Mouse (Mus musculus) liver, embryonic 14.5 days (tissue): ENCODE data around the gene Pcif1. TPM values are rescaled to one million over a fixed set of nuclear protein-coding genes. Genes with fewer than 3 reads are reported as not detected.
A peak's percentile ranks its signal among the peaks of the same experiment; 100 is the strongest.

ENCODE experiments used
- ATAC-seq: fragments of 200-750 bp; cut with Nextera tagmentation; 2 replicates; pipeline ENCODE4 v1.8.0; 2017; ENCODE audit warnings: moderate number of reproducible peaks, mild to moderate bottlenecking, moderate library complexity; ENCODE audit not compliant: insufficient read depth
- DNase-seq, 3 experiments: peaks; one replicate each; pipeline ENCODE4 v3.0.0-alpha.2; 2012 to 2013; ENCODE audit warnings: low read depth in 3 of 3, low spot score in 3 of 3
- H3K27ac ChIP-seq: fragments of 300-500 bp; sonication (generic); 2 replicates; pipeline ENCODE4 v1.5.1; 2014; ENCODE audit warnings: moderate library complexity, mild to moderate bottlenecking, control low read depth, inconsistent platforms
- H3K27me3 ChIP-seq: fragments of 300-500 bp; sonication (generic); 2 replicates; pipeline ENCODE4 v1.6.1; 2014; ENCODE audit warnings: mild to moderate bottlenecking, low read length, moderate library complexity; ENCODE audit not compliant: control insufficient read depth, insufficient read depth
- H3K36me3 ChIP-seq: fragments of 300-500 bp; sonication (generic); replicated peaks from 2 replicates; pipeline ENCODE4 v1.6.1; 2014; ENCODE audit warnings: low read depth; ENCODE audit not compliant: control insufficient read depth, insufficient read depth
- H3K4me1 ChIP-seq, 2 experiments: fragments of 200-500 bp in 1 of 2; fragments of 300-500 bp in 1 of 2; sonication (generic) in 1 of 2; replicated peaks; 2 replicates each; pipeline ENCODE4 v1.6.1; 2012 to 2014; ENCODE audit warnings: antibody characterized with exemption in 1 of 2, inconsistent platforms in 1 of 2, low read length in 1 of 2; ENCODE audit not compliant: control insufficient read depth in 2 of 2, insufficient read depth in 2 of 2
- H3K4me2 ChIP-seq: fragments of 300-500 bp; sonication (generic); 2 replicates; pipeline ENCODE4 v1.6.1; 2014; ENCODE audit warnings: low read depth, mild to moderate bottlenecking, control low read depth, moderate library complexity
- H3K4me3 ChIP-seq, 2 experiments: fragments of 200-500 bp in 1 of 2; fragments of 300-500 bp in 1 of 2; sonication (generic) in 1 of 2; 2 replicates each; pipeline ENCODE4 v1.5.1; 2012 to 2014; ENCODE audit warnings: low read depth in 2 of 2, low read length in 2 of 2, mild to moderate bottlenecking in 2 of 2, control low read depth in 1 of 2, inconsistent platforms in 1 of 2, moderate library complexity in 1 of 2; ENCODE audit not compliant: insufficient read depth in 1 of 2
- H3K9ac ChIP-seq: fragments of 300-500 bp; sonication (generic); replicated peaks from 2 replicates; pipeline ENCODE4 v1.6.1; 2014; ENCODE audit warnings: mild to moderate bottlenecking, control low read depth, moderate library complexity
- H3K9me3 ChIP-seq: fragments of 300-500 bp; sonication (generic); 2 replicates; pipeline ENCODE4 v1.6.1; 2016; ENCODE audit warnings: low read length, mixed read lengths; ENCODE audit not compliant: control insufficient read depth
- CTCF ChIP-seq: IDR thresholded peaks from 2 replicates; pipeline ENCODE4 v1.5.1; 2016; ENCODE audit warnings: antibody characterized with exemption, low read depth, control low read depth
- EP300 ChIP-seq: IDR thresholded peaks from 2 replicates; pipeline ENCODE4 v1.6.1; 2016; ENCODE audit warnings: antibody characterized with exemption, low read depth
- WGBS: fragments of 180-500 bp; shearing (Covaris S2); extraction: QIAGEN DNeasy Blood & Tissue Kit; methylation state at CpG from one replicate; pipeline ENCODE4 v1.1.7; 2014; ENCODE audit not compliant: insufficient replicate concordance; 5-methylcytosine and 5-hydroxymethylcytosine counted together
- polyA plus RNA-seq, 2 experiments: library from polyadenylated mRNA; depleted of rRNA in 1 of 2; stranded (reverse) in 1 of 2; unstranded in 1 of 2; fragments of >200 nt; fragmentation: Nextera tagmentation in 1 of 2; extraction: Ambion mirVana in 1 of 2; gene quantifications; 2 replicates each; pipeline versions ENCODE4 v1.2.1 to v1.2.3; 2012 to 2014

Pcif1 gene
- polyA plus RNA-seq, 2 experiments = 19.6 to 37.5 TPM

GRCm38 (mm10) chr2:164938146-164939091 lies 59.3 kb downstream of the Pcif1 start:
- H3K27ac ChIP-seq = no peak overlapping the region
- peaks cover 0 to 5% of the 10 kb centered on the region in 2 experiments; a peak in 1 of 4 replicates for H3K4me1 ChIP-seq
- peaks cover 38% of the 10 kb centered on the region for H3K27me3 ChIP-seq
- H3K9me3 ChIP-seq = no peaks in the 10 kb centered on the region
- ATAC-seq (0 out of 2 replicates have a peak, but pooled peaks have one; percentile 41), DNase-seq (no peak)
- no peaks in the 10 kb centered on the region for H3K36me3 ChIP-seq
- H3K4me3 ChIP-seq = peak overlapping the region; percentile 7 to 28; a peak in 3 of 4 replicates
- WGBS = 4% methylated on average over 39 of the region's 39 CpGs
- H3K9ac ChIP-seq = no peak overlapping the region
- TF ChIP-seq CTCF (no peak), EP300 (no peak)
- peak overlapping the region; percentile 47 for H3K4me2 ChIP-seq

- H3K36me3 ChIP-seq = no peaks in the 10 kb centered on the region
- TF ChIP-seq EP300 (no peak), CTCF (no peak)
- peak overlapping the region; percentile 47 for H3K4me2 ChIP-seq
- H3K4me1 ChIP-seq = peaks cover 0 to 5% of the 10 kb centered on the region in 2 experiments; a peak in 1 of 4 replicates
- H3K27me3 ChIP-seq = peaks cover 38% of the 10 kb centered on the region
- no peak overlapping the region for H3K27ac ChIP-seq
- H3K9ac ChIP-seq = no peak overlapping the region
- 4% methylated on average over 11 of the region's 11 CpGs for WGBS
- no peaks in the 10 kb centered on the region for H3K9me3 ChIP-seq
- no peak overlapping the region for H3K4me3 ChIP-seq
- ATAC-seq (no peak), DNase-seq (no peak)
Measured at GRCm38 (mm10) chr2:164939106-164939505, 60.0 kb downstream of the Pcif1 start.

DNA sequence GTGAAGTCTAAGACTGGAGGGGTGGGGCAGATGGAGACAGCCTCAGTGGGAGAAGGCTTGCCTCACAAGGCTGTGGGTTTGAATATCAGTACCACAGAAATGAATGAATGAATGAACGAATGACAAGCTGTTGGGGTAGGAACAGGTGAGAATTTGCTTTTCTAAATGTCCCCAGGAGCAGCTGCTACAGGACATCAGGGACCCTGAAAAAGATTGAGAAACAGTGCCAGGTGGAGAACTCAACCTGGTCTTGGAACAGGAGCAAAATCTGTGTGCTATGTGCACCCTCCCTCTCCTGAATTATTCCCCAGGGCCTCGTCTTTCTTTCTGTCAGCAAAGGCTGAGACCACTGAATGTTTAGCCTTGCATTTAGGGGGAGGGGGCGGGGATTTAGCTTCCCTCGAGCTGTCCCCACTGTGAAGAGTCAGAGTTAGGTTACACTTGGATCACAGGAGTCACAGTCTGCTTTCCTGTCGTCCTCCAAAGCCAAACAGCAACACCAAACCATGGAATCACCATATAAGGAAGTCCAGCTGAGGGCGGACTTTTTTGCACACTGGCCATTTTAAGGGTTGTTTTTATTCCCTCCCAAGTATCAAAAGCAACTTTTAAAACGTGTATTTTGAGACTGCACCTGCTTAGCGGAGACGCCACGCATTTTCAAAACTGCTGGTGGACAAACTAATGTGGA lies 61.2 kb downstream of the Pcif1 start, which contains the start of gene Mmp9:
Gene Mmp9, plus strand, starts transcription at position 641 of the 691 bp plus-strand sequence.
- peaks cover 0 to 5% of the 10 kb centered on the region in 2 experiments; a peak in 1 of 4 replicates for H3K4me1 ChIP-seq
- TF ChIP-seq EP300 = no peak
- TF ChIP-seq CTCF = no peak
- H3K27ac ChIP-seq = no peak within 1 kb of the TSS
- no peak within 1 kb of the TSS for H3K4me3 ChIP-seq
- peaks cover 35% of the 10 kb centered on the region for H3K27me3 ChIP-seq
- 18% methylated on average over 10 of the region's 10 CpGs for WGBS
- DNase-seq = no peak
- H3K9me3 ChIP-seq = no peaks in the 10 kb centered on the region
- no peak for ATAC-seq
- H3K36me3 ChIP-seq = no peaks in the 10 kb centered on the region
- H3K4me2 ChIP-seq = no peak within 1 kb of the TSS
- H3K9ac ChIP-seq = no peak within 1 kb of the TSS

DNA sequence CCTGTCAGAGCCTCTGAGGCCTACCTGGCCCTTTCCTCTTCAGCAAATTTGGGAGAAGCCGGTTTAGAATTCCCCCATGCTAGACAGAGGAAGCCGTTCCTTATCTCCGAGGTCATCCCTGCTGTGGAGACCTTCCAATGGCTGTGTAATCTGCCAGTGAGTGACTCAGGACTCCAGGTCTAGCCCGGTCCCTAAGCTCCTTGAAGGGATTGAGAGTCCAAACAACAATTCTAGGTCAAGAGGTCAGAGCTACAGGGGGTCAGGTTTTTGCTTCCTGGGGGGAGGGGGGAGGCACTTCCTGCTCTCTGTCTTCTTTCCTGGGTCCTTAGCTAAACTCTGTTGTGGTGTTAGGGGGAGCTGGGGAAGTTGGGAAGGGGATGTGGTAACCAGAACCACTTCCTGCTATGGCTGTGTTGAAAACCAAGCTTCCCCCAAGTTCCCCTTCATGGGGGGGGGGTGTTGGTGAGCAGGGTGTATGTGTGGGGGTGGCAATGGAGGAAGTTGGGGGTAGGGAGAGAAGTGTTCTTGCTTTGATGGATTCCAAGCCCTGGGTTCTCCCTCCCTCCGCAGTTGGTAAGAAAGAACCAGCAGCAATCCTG lies 63.7 kb downstream of the Pcif1 start:
- Histone ChIP-seq H3K4me2 (no peak overlapping the region), H3K36me3 (no peaks in the 10 kb centered on the region), H3K4me1 (peaks cover 0 to 5% of the 10 kb centered on the region in 2 experiments; a peak in 1 of 4 replicates), H3K9ac (no peak overlapping the region), H3K27me3 (peaks cover 38% of the 10 kb centered on the region), H3K9me3 (no peaks in the 10 kb centered on the region), H3K4me3 (no peak overlapping the region), H3K27ac (no peak overlapping the region)
- ATAC-seq = peak; percentile 15; the same call in 1 of the 2 replicates
- TF ChIP-seq CTCF (no peak), EP300 (no peak)
- no peak for DNase-seq
- WGBS = 1% methylated on average over 5 of the region's 5 CpGs

Other genes with a start within 250 kb of the Pcif1 start
- not detected in 2 replicates for gene Wfdc16, start 240.5 kb upstream of the Pcif1 start, polyA plus RNA-seq (2012; rRNA removed)
- gene Wfdc16, start 240.5 kb upstream of the Pcif1 start, polyA plus RNA-seq (2014; fragmentation: Nextera tagmentation; extraction: Ambion mirVana) = not detected in 2 replicates
- not detected in 2 replicates for gene Wfdc10, start 223.3 kb upstream of the Pcif1 start, polyA plus RNA-seq (2012; rRNA removed)
- not detected in 2 replicates for gene Wfdc10, start 223.3 kb upstream of the Pcif1 start, polyA plus RNA-seq (2014; fragmentation: Nextera tagmentation; extraction: Ambion mirVana)
- not detected in 2 replicates for gene Wfdc9, start 222.7 kb upstream of the Pcif1 start, polyA plus RNA-seq (2012; rRNA removed)
- gene Wfdc9, start 222.7 kb upstream of the Pcif1 start, polyA plus RNA-seq (2014; fragmentation: Nextera tagmentation; extraction: Ambion mirVana) = not detected in 2 replicates
- not detected in 2 replicates for gene Wfdc11, start 205.2 kb upstream of the Pcif1 start, polyA plus RNA-seq (2012; rRNA removed)
- gene Wfdc11, start 205.2 kb upstream of the Pcif1 start, polyA plus RNA-seq (2014; fragmentation: Nextera tagmentation; extraction: Ambion mirVana) = not detected in 2 replicates
- gene Wfdc13, start 194.2 kb upstream of the Pcif1 start, polyA plus RNA-seq (2012; rRNA removed) = not detected in 2 replicates
- gene Wfdc13, start 194.2 kb upstream of the Pcif1 start, polyA plus RNA-seq (2014; fragmentation: Nextera tagmentation; extraction: Ambion mirVana) = not detected in 2 replicates
- 0.08 TPM in 1 of 2 replicates, not detected in the other for gene Spint4, start 180.8 kb upstream of the Pcif1 start, polyA plus RNA-seq (2012; rRNA removed)
- gene Spint4, start 180.8 kb upstream of the Pcif1 start, polyA plus RNA-seq (2014; fragmentation: Nextera tagmentation; extraction: Ambion mirVana) = not detected in 2 replicates
- not detected in 2 replicates for gene Spint5, start 164.0 kb upstream of the Pcif1 start, polyA plus RNA-seq (2012; rRNA removed)
- gene Spint5, start 164.0 kb upstream of the Pcif1 start, polyA plus RNA-seq (2014; fragmentation: Nextera tagmentation; extraction: Ambion mirVana) = not detected in 2 replicates
- gene Wfdc3, start 133.4 kb upstream of the Pcif1 start, polyA plus RNA-seq (2012; rRNA removed) = 1.7 and 1.9 TPM in 2 replicates
- gene Wfdc3, start 133.4 kb upstream of the Pcif1 start, polyA plus RNA-seq (2014; fragmentation: Nextera tagmentation; extraction: Ambion mirVana) = 1.6 and 2.1 TPM in 2 replicates
- 16.2 and 26.0 TPM in 2 replicates for gene Dnttip1, start 133.3 kb upstream of the Pcif1 start, polyA plus RNA-seq (2012; rRNA removed)
- gene Dnttip1, start 133.3 kb upstream of the Pcif1 start, polyA plus RNA-seq (2014; fragmentation: Nextera tagmentation; extraction: Ambion mirVana) = 36.7 and 43.7 TPM in 2 replicates
- gene Ube2c, start 109.4 kb upstream of the Pcif1 start, polyA plus RNA-seq (2012; rRNA removed) = 459 and 465 TPM in 2 replicates
- 533 and 562 TPM in 2 replicates for gene Ube2c, start 109.4 kb upstream of the Pcif1 start, polyA plus RNA-seq (2014; fragmentation: Nextera tagmentation; extraction: Ambion mirVana)
- 0.15 and 0.32 TPM in 2 replicates for gene Tnnc2, start 99.3 kb upstream of the Pcif1 start, polyA plus RNA-seq (2012; rRNA removed)
- gene Tnnc2, start 99.3 kb upstream of the Pcif1 start, polyA plus RNA-seq (2014; fragmentation: Nextera tagmentation; extraction: Ambion mirVana) = 0.44 TPM in 1 of 2 replicates, not detected in the other
- 2.3 TPM in 2 replicates for gene Snx21, start 93.5 kb upstream of the Pcif1 start, polyA plus RNA-seq (2012; rRNA removed)
- gene Snx21, start 93.5 kb upstream of the Pcif1 start, polyA plus RNA-seq (2014; fragmentation: Nextera tagmentation; extraction: Ambion mirVana) = 2.9 and 4.4 TPM in 2 replicates
- 20.6 and 22.1 TPM in 2 replicates for gene Acot8, start 74.4 kb upstream of the Pcif1 start, polyA plus RNA-seq (2012; rRNA removed)
- gene Acot8, start 74.4 kb upstream of the Pcif1 start, polyA plus RNA-seq (2014; fragmentation: Nextera tagmentation; extraction: Ambion mirVana) = 13.5 and 14.7 TPM in 2 replicates
- gene Zswim3, start 74.2 kb upstream of the Pcif1 start, polyA plus RNA-seq (2012; rRNA removed) = 2.2 and 2.4 TPM in 2 replicates
- 3.7 and 4.5 TPM in 2 replicates for gene Zswim3, start 74.2 kb upstream of the Pcif1 start, polyA plus RNA-seq (2014; fragmentation: Nextera tagmentation; extraction: Ambion mirVana)
- gene Zswim1, start 56.6 kb upstream of the Pcif1 start, polyA plus RNA-seq (2012; rRNA removed) = 2.0 and 2.6 TPM in 2 replicates
- 3.6 and 4.6 TPM in 2 replicates for gene Zswim1, start 56.6 kb upstream of the Pcif1 start, polyA plus RNA-seq (2014; fragmentation: Nextera tagmentation; extraction: Ambion mirVana)
- gene Spata25, start 50.8 kb upstream of the Pcif1 start, polyA plus RNA-seq (2012; rRNA removed) = not detected in 2 replicates
- not detected in 2 replicates for gene Spata25, start 50.8 kb upstream of the Pcif1 start, polyA plus RNA-seq (2014; fragmentation: Nextera tagmentation; extraction: Ambion mirVana)
- gene Ctsa, start 46.4 kb upstream of the Pcif1 start, polyA plus RNA-seq (2012; rRNA removed) = 69.5 and 82.7 TPM in 2 replicates
- 59.4 and 60.8 TPM in 2 replicates for gene Ctsa, start 46.4 kb upstream of the Pcif1 start, polyA plus RNA-seq (2014; fragmentation: Nextera tagmentation; extraction: Ambion mirVana)
- gene Neurl2, start 45.8 kb upstream of the Pcif1 start, polyA plus RNA-seq (2012; rRNA removed) = 0.70 and 1.2 TPM in 2 replicates
- gene Neurl2, start 45.8 kb upstream of the Pcif1 start, polyA plus RNA-seq (2014; fragmentation: Nextera tagmentation; extraction: Ambion mirVana) = 1.0 and 1.5 TPM in 2 replicates
- 8.4 and 9.6 TPM in 2 replicates for gene Pltp, start 21.6 kb upstream of the Pcif1 start, polyA plus RNA-seq (2012; rRNA removed)
- 7.6 and 10.0 TPM in 2 replicates for gene Pltp, start 21.6 kb upstream of the Pcif1 start, polyA plus RNA-seq (2014; fragmentation: Nextera tagmentation; extraction: Ambion mirVana)
- 8.8 and 10.1 TPM in 2 replicates for gene Zfp335, start 32.5 kb downstream of the Pcif1 start, polyA plus RNA-seq (2012; rRNA removed)
- 4.0 and 5.2 TPM in 2 replicates for gene Zfp335, start 32.5 kb downstream of the Pcif1 start, polyA plus RNA-seq (2014; fragmentation: Nextera tagmentation; extraction: Ambion mirVana)
- 0.97 and 1.00 TPM in 2 replicates for gene Mmp9, start 61.5 kb downstream of the Pcif1 start, polyA plus RNA-seq (2012; rRNA removed)
- gene Mmp9, start 61.5 kb downstream of the Pcif1 start, polyA plus RNA-seq (2014; fragmentation: Nextera tagmentation; extraction: Ambion mirVana) = 0.76 and 1.2 TPM in 2 replicates
- 0.42 and 0.60 TPM in 2 replicates for gene Slc12a5, start 81.5 kb downstream of the Pcif1 start, polyA plus RNA-seq (2012; rRNA removed)
- gene Slc12a5, start 81.5 kb downstream of the Pcif1 start, polyA plus RNA-seq (2014; fragmentation: Nextera tagmentation; extraction: Ambion mirVana) = 0.10 and 0.24 TPM in 2 replicates
- 11.7 and 13.5 TPM in 2 replicates for gene Ncoa5, start 155.6 kb downstream of the Pcif1 start, polyA plus RNA-seq (2012; rRNA removed)
- 11.6 TPM in 2 replicates for gene Ncoa5, start 155.6 kb downstream of the Pcif1 start, polyA plus RNA-seq (2014; fragmentation: Nextera tagmentation; extraction: Ambion mirVana)
- 1.9 and 2.4 TPM in 2 replicates for gene Cd40, start 176.3 kb downstream of the Pcif1 start, polyA plus RNA-seq (2012; rRNA removed)
- 3.0 and 4.3 TPM in 2 replicates for gene Cd40, start 176.3 kb downstream of the Pcif1 start, polyA plus RNA-seq (2014; fragmentation: Nextera tagmentation; extraction: Ambion mirVana)
- not detected in 2 replicates for gene 1700025C18Rik, start 211.4 kb downstream of the Pcif1 start, polyA plus RNA-seq (2012; rRNA removed)
- gene 1700025C18Rik, start 211.4 kb downstream of the Pcif1 start, polyA plus RNA-seq (2014; fragmentation: Nextera tagmentation; extraction: Ambion mirVana) = not detected in 2 replicates